Mouse (Mus musculus) macrophage (primary cell): Measurements from ENCODE around the gene Wdr95. TPM values are rescaled to one million over a fixed set of nuclear protein-coding genes. Genes with fewer than 3 reads are reported as not detected.
"Not testable (repeated sequence)": the region's sequence is repeated elsewhere in the genome, so short reads cannot be mapped to it uniquely, and the experiment has no call there.

Experiments
- H3K27ac ChIP-seq: fragments of 350-480 bp; formaldehyde crosslinking; 2 replicates; pipeline ENCODE4 v1.9.0; 2021
- H3K36me3 ChIP-seq: fragments of 350-480 bp; formaldehyde crosslinking; 2 replicates; pipeline ENCODE4 v1.9.0; 2021; ENCODE audit errors: inconsistent target
- H3K4me3 ChIP-seq: fragments of 350-480 bp; formaldehyde crosslinking; 2 replicates; pipeline ENCODE4 v1.9.0; 2021; ENCODE audit errors: inconsistent target
- H3K79me2 ChIP-seq: fragments of 350-480 bp; formaldehyde crosslinking; 2 replicates; pipeline ENCODE4 v1.9.0; 2021; ENCODE audit errors: inconsistent target
- WGBS: methylation state at CpG from one replicate; pipeline ENCODE4 v1.1.7; 2026; ENCODE audit warnings: inconsistent platforms; ENCODE audit not compliant: missing documents; 5-methylcytosine and 5-hydroxymethylcytosine counted together
- polyA plus RNA-seq: library from polyadenylated mRNA; stranded (reverse); fragments of 250-400 nt; gene quantifications from 3 replicates; pipeline ENCODE4 v1.2.4, GENCODE M21; 2018; ENCODE audit warnings: inconsistent platforms

Wdr95 gene
- polyA plus RNA-seq, 1 experiment from 2014 or later, result not detected

DNA sequence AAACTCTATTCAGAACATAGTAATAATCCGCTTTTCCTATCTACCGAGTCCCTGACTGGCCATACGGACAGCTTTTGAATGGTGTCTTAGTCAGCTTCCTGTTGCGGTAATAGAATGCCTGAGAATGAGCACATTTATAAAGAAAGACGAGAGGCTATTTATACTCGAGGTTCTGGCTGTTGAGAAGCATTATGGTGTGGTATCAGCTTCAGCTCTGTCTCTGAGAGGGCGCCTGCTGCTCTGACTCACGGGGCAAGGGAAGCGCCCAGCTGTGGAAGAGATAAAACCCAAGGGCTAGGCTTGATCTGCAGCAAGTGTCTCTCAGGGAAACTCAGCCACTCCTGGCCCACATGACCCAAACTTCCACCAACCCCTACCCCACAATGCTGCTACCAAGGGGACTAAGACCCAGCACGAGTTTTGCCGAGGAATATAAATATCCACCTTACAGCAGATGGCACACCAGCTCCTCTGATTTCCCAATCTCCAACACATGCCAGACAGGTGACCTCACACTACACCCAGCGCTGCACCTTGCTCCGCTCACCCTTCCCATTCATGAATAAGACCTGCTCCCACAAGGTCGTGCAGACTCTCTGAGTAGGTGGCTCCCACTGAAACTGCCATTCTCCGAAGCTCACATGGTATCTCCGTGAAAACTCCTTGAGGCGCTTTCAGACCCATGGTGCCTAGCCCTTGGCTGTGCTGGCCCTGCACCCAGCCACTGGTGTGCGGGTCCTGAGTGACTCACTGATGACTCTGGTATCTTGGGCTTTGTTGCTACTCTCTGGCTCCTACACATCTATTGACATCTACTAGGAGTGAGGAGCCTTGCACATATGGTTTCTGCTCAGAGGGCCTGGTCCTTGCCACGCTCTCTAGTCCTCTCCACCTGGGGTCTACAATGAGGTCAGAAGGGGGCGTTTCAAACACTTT lies 20.1 kb upstream of the Wdr95 start:
- H3K79me2 ChIP-seq, result no peaks in the 10 kb centered on the region
- no peaks in the 10 kb centered on the region for H3K36me3 ChIP-seq
- H3K4me3 ChIP-seq, result no peak overlapping the region
- no peak overlapping the region for H3K27ac ChIP-seq
- 74% methylated on average over 20 of the region's 20 CpGs for WGBS

- no peaks in the 10 kb centered on the region for H3K79me2 ChIP-seq
- WGBS, result 81% methylated on average over 12 of the region's 13 CpGs
- no peaks in the 10 kb centered on the region for H3K36me3 ChIP-seq
- no peak overlapping the region for H3K4me3 ChIP-seq
- no peak overlapping the region for H3K27ac ChIP-seq
Measured at GRCm38 (mm10) chr5:149510323-149510722, 18.2 kb upstream of the Wdr95 start.

- no peak overlapping the region for H3K4me3 ChIP-seq
- no peaks in the 10 kb centered on the region for H3K79me2 ChIP-seq
- no peak overlapping the region for H3K27ac ChIP-seq
- no peaks in the 10 kb centered on the region for H3K36me3 ChIP-seq
- 88% methylated on average over 2 of the region's 3 CpGs for WGBS
Measured at GRCm38 (mm10) chr5:149512695-149513094, 15.8 kb upstream of the Wdr95 start.

GRCm38 (mm10) chr5:149513438-149514086 lies 14.9 kb upstream of the Wdr95 start:
- H3K4me3 ChIP-seq, result no peak overlapping the region
- 76% methylated on average over 9 of the region's 9 CpGs for WGBS
- no peaks in the 10 kb centered on the region for H3K79me2 ChIP-seq
- H3K27ac ChIP-seq, result no peak overlapping the region
- no peaks in the 10 kb centered on the region for H3K36me3 ChIP-seq

DNA sequence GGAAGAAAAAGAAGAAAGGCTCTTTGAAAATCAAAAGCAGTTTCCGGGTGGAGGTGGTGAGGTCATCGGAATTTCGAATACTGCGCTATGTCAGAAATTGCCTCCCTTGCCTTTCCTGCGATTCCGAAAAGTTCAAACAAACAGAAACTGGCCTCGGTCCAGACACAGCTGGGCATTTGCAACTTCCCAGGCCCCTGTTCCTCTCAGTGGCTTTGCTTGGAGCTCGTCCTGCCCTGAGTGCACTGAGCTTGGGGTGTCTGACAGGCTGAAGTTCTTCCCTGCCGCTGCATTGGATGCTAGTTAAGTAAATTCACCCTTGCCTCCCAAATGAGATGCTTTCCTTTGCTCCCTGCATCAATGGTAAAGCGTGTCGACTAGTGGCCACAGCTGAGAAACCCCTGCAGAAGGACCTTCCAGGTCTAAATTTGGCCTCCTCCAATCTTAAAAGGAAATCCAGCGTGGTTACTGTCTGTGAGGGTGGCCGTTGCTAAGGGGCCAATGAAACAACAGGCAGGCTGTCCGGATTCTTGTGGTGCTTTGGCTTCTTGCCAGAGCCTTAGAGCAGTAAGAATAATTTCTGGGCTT lies 14.3 kb upstream of the Wdr95 start:
- Histone ChIP-seq H3K79me2 (no peaks in the 10 kb centered on the region), H3K27ac (no peak overlapping the region), H3K36me3 (no peaks in the 10 kb centered on the region), H3K4me3 (no peak overlapping the region)
- WGBS, result 34% methylated on average over 14 of the region's 14 CpGs

GRCm38 (mm10) chr5:149514890-149515289 lies 13.6 kb upstream of the Wdr95 start:
- H3K79me2 ChIP-seq, result no peaks in the 10 kb centered on the region
- H3K36me3 ChIP-seq, result no peaks in the 10 kb centered on the region
- no peak overlapping the region for H3K27ac ChIP-seq
- no peak overlapping the region for H3K4me3 ChIP-seq
- 86% methylated on average over 3 of the region's 3 CpGs for WGBS

DNA sequence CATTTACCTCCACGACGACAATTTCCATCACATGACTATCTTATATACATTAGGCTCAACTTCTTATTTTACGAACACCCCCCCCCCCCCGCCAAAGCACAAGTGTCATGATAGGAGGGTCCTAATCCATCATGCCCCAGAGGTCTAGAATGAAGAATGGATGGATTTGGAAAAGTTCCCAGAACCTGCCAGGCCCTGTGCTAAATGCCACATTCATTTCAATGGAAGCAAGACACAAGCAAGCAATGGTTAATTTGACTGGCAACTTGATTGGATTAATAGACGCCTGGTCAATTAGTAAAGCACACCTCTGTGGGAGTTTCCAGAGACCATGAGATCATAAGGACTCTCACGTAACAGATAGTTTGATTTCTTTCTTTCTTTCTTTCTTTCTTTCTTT lies 11.4 kb upstream of the Wdr95 start:
- Histone ChIP-seq H3K79me2 (no peaks in the 10 kb centered on the region), H3K36me3 (no peaks in the 10 kb centered on the region), H3K27ac (no peak overlapping the region), H3K4me3 (no peak overlapping the region)
- 85% methylated on average over 5 of the region's 6 CpGs for WGBS

DNA sequence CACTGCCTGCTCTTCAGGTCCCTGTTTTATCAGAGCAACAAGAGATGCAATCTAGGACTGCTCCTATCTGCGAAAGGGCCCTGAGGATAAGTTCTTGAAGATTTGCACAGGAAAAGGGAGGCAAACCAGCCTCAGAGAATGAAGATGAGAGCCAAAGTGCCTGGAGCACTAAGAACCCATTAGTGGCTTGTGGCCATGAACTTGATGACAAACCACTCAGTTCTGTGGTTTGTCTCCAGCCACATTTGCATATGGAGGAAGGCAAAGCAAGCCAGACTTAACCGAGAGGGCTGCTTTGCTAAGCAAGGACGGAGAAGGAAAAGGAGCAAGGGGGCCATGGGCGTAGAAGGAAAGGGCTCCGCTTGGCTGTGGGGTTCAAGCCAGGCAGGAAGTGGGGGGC lies 7.7 kb upstream of the Wdr95 start:
- no peaks in the 10 kb centered on the region for H3K79me2 ChIP-seq
- H3K36me3 ChIP-seq, result no peaks in the 10 kb centered on the region
- no peak overlapping the region for H3K4me3 ChIP-seq
- WGBS, result 46% methylated on average over 5 of the region's 5 CpGs
- H3K27ac ChIP-seq, result no peak overlapping the region

GRCm38 (mm10) chr5:149523856-149524241 lies 4.6 kb upstream of the Wdr95 start:
- no peaks in the 10 kb centered on the region for H3K36me3 ChIP-seq
- H3K27ac ChIP-seq, result no peak overlapping the region
- WGBS, result 93% methylated on average over 6 of the region's 6 CpGs
- no peaks in the 10 kb centered on the region for H3K79me2 ChIP-seq
- no peak overlapping the region for H3K4me3 ChIP-seq

GRCm38 (mm10) chr5:149524242-149524858 lies 4.1 kb upstream of the Wdr95 start:
- WGBS, result 44% methylated on average over 16 of the region's 16 CpGs
- H3K4me3 ChIP-seq, result no peak overlapping the region
- no peak overlapping the region for H3K27ac ChIP-seq
- no peaks in the 10 kb centered on the region for H3K79me2 ChIP-seq
- H3K36me3 ChIP-seq, result no peaks in the 10 kb centered on the region

- H3K36me3 ChIP-seq, result no peaks in the 10 kb centered on the region
- no peak overlapping the region for H3K4me3 ChIP-seq
- whole genome bisulfite sequencing, result 47% methylated on average over 6 of the region's 6 CpGs
- no peak overlapping the region for H3K27ac ChIP-seq
- H3K79me2 ChIP-seq, result no peaks in the 10 kb centered on the region
Measured at GRCm38 (mm10) chr5:149525055-149525785, 3.3 kb upstream of the Wdr95 start.

GRCm38 (mm10) chr5:149526467-149526951 lies 2.0 kb upstream of the Wdr95 start:
- no peaks in the 10 kb centered on the region for H3K79me2 ChIP-seq
- H3K4me3 ChIP-seq, result no peak overlapping the region
- H3K27ac ChIP-seq, result no peak overlapping the region
- no peaks in the 10 kb centered on the region for H3K36me3 ChIP-seq
- 7% methylated on average over 10 of the region's 10 CpGs for WGBS

DNA sequence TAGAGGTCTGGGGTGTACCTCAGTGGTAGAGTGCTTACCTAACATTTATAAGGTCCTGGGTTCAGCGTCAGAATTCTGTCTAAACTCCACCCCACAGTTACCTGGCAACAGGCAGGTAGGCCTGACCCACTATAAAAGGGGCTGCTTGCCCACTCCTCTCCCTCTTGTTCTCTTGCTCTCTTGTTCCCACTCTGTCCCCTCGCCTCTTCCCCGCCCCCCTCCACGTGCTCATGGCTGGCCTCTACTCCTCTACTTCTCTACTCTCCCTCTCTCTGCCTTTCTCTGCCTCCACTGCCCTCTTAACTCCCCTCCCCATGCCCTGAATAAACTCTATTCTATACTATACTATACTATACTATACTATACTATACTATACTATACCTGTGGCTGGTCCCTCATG lies 1.2 kb upstream of the Wdr95 start:
- 87% methylated on average over 4 of the region's 4 CpGs for WGBS
- H3K36me3 ChIP-seq, H3K79me2 ChIP-seq, H3K27ac ChIP-seq, H3K4me3 ChIP-seq: not testable (repeated sequence)

DNA sequence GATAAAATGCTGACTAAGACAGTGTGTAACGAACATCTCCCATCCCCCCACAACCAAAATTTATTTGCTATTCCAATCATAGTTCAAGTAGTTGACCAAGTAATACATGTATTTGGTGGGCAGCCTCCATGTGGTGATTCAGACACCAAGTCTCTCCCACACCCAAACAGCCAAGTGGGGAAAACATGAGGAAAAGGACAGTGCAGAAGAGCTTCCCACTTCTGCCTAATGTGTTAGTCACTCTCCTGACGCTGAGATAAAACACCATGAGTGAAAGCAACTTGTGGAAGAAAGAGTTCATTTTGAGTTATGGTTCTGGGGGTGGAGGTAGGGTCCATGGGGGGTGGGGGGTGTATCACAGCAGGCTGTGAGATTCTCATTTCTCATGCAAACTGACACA lies 5.4 kb downstream of the Wdr95 start:
- H3K36me3 ChIP-seq, result no peaks in the 10 kb centered on the region
- no peaks in the 10 kb centered on the region for H3K79me2 ChIP-seq
- 97% methylated on average over 2 of the region's 2 CpGs for WGBS
- no peak overlapping the region for H3K4me3 ChIP-seq
- H3K27ac ChIP-seq, result no peak overlapping the region
